Mouse (Mus musculus): ENCODE measurements around the gene Mrpl16.

Mrpl16 gene

DNA sequence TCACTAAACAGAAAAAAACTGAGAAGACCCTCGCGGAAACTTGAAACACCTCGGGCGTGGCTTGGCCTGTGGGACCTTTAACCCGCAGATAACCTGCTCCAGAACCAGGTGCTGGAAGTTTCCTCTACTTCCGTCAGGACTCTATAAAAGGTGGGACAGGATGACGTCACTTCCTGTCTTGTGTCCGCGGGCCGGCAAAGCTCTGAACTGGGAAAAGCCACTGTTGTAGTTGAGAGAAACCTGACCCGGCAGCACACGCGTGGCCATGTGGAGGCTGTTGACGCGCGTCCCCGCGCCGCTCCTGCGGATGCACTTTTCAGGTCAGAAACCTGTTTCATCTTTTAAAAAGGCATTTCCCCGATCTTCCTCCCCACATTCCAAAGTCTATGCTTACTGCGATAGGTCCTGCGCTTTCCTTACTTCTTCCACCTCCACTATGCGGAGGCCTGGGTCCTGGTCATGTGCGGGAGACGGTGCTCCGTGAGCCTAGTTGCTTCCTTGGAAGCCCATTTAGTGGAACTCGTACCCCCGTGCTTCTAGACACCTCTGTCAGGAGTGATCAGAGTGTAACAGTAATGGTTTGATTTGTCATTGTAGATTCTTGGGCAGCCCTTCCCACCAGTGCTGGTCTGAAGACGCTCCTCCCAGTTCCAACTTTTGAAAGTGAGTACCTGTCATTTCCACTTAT, at the start of gene Mrpl16:
Gene Mrpl16 (plus strand): TSS at position 187 of the 688 bp plus-strand sequence.
- ATAC-seq (ENCODE audit: low TSS enrichment), result peak; percentile 84

DNA sequence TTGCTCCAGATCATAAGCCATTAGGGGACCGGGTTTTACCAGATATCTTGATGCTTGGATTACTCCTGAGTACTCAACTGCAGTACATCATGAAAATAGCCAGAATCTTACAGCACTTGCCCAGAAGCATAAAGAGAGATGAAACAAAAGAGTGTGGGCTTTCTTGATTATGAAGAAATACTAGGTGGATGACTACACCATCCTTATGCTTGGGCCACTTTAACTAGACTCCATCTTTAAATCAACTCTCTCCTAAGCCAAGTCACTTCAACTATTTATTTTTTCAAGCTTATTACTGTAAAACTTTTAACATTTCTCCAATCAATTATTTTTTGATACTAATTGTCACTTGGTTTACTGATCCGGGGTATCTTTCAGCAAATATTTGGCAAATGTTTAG, 46.3 kb upstream of the Mrpl16 start:
- ATAC-seq (ENCODE audit: low TSS enrichment), result no peak

DNA sequence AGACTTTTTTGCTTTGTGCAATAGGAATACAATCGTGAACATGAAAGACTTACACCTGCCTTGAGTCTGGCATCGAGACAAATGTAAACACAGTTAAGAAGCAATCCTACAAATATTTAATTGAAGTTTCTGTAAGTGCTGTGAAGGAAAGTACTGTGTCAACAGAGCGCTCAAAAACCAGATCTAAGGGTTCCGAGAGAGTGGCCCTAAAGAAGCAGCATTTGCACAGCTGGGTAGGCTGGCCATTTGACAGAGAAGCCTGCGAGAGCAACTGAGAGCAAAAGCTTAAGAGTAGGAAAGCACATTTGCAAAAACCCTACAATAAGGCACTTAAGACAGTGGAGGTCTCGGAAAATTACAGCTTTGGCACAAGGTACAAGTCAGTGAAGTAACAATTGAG, 45.9 kb upstream of the Mrpl16 start:
- no peak for ATAC-seq (ENCODE audit: low TSS enrichment)

DNA sequence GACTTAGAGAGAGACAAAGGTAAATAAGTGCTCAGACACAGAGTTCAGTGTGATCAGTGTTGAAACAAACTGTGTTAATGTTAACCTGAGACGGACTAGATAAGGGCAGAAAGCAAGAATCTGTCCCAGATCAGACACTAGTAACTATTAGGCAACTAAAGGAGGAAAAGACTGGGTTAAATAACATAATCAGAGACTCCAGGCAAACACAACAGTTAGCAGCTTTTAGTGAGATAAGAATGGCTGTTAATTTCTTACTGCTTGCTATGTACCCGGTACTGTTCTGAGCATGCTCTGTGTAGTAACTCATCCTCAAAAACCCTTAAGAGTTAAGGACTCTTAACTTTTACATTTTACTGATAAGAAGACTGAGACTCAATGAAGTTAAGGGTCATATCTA, 44.3 kb upstream of the Mrpl16 start:
- no peak for ATAC-seq (ENCODE audit: low TSS enrichment)

DNA sequence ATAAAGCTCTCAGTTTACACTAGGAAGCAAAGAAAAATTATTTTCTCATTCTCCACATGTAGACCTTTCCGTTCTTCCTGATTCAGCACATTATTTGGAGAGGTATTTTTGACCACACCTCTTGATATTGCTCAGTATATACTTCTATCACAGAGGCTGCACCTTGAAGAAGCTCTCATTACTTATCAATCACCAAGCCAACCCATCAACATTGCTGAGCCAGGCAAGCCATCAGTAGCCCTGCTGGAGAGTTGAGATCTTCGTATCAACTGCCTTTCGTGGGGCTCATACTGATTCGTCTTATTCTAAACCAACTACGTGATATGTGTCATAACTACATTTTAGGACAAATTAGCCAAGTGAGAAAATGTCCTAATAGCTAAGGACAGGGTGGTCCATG, 42.9 kb upstream of the Mrpl16 start:
- no peak for ATAC-seq (ENCODE audit: low TSS enrichment)

DNA sequence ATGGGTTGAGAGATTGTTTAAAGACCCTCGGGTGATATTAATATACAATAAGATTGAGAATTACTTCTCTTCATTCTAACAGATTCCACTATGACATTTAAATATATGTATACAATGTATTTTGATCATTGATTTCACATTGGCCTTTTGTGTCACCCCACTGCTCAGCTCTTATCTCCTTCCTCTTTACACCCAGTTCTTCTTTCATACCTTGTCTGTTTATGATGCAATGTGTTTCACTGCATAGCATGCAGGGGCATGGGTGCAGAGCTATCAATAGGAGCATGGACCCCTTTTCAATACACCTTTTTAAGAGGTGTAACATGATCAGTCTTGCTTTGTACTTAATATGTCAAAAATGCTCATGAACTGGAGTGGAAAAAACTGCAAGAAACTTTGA, 39.9 kb upstream of the Mrpl16 start:
- no peak for ATAC-seq (ENCODE audit: low TSS enrichment)

DNA sequence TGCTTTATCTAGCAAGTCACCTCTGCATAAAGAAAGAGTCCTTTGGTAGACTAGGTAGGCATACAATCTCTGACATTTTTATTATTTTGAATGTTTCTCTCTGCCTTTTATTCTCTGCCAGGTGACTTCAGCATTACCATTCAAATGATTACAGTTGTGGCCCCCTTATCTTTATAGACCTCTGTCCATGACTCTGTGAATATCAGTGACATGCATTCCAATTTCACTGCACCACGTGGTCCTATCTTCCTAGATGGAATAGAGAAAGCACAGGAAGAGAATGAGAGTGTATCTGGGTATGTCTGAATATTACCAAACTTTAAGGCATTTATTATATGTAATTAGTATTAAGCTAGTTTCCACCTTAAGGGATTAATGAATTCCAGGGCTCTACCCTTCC, 33.7 kb upstream of the Mrpl16 start:
- no peak for ATAC-seq (ENCODE audit: low TSS enrichment)

DNA sequence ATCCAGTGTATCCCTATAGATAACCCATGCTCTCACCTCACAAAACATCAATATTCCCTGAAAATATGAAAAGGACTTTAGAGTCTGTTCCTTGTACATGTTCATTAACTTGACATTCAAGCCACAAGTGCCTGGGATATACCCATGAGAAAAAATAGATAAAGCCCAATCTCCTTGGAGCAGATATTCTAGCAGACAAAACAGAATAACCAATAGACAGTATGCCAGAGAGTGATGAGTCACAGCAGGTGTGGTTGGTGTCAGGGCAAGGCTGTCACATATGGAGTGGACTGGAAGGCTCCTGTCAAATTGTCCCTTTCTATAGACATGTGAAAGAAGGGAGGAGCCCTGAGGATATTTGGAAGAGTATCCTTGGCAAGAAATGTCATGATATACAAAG, 24.5 kb upstream of the Mrpl16 start:
- ATAC-seq (ENCODE audit: low TSS enrichment), result no peak

DNA sequence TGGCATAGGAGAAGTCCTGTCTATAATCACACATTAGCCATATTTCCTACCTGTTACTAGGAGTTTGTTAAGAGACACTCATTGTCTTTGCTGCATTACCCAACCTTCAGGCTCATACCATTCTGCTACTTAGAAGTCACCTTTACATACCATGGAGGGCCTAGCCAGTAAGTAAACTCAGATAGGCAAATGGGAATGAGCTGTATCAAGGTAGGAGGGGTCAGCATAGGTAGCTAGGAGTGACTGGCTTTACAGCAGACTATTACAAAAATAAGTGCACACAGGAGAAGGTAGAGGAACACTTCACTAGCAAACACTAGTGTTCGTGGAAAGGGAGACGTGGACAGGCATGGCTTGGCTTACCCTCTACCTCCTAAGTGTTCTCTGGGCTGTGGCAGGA, 22.9 kb upstream of the Mrpl16 start, which contains the start of gene Gif:
Gene Gif (plus strand): TSS at position 257 of the 400 bp plus-strand sequence.
- ATAC-seq (ENCODE audit: low TSS enrichment), result no peak

DNA sequence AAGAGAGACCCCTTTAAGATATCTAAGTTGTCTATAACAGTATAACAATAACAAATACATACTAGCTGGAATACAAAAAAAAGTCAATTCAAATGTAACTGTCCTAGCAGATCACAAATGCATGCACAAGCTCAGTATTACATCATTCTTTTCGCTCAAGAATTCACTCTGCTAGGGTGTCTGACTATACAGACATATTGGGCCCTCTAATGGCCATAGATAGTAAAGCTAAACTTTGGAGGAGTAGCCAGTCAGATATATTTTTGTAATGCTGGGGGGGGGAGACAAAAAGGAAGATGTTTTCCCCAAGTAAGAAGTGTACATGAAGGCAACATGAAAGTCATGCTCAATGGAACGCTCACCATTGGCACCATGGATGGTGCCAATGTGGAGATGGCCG, 5.1 kb upstream of the Mrpl16 start:
- ATAC-seq (ENCODE audit: low TSS enrichment), result no peak

DNA sequence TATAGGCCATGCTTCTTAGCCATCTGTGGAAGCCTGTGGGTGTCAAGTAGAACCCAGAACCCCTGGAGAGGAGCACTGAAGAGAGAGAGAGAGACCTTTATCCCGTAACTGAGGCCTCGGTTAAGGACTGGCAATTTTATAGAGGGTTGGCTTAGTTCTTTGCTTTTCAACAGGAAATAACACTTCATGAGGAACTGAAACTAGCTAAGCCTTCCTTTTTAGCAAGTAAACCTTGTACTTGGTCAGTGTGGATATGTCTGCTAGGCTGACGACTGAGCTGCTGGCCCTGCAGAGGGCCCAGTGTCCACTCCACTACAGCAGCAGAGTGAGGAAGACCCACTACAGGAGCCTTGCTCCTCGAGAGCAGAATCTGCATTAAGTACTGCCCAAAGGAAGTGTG, 3.8 kb upstream of the Mrpl16 start:
- no peak for ATAC-seq (ENCODE audit: low TSS enrichment)

DNA sequence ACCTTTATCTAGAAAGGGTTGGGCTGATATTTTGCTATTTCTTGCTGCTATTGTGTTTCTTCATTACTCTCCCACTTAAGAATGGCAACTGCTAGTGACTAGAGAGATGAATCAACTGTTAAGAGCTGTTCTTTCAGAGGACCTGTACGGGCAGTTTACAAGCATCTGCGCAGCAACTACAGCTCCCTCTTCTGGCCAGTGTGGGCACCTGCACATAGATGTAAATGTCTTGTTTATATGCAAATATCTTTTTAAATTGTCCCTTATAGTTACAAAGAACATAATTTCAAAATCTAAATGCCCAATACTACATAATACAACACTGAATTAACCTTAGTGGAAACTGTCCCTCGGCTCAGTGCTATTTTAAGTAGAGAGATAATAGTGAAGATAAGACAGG, 2.0 kb upstream of the Mrpl16 start:
- ATAC-seq (ENCODE audit: low TSS enrichment), result peak; percentile 71; the same call in 1 of the 2 replicates

DNA sequence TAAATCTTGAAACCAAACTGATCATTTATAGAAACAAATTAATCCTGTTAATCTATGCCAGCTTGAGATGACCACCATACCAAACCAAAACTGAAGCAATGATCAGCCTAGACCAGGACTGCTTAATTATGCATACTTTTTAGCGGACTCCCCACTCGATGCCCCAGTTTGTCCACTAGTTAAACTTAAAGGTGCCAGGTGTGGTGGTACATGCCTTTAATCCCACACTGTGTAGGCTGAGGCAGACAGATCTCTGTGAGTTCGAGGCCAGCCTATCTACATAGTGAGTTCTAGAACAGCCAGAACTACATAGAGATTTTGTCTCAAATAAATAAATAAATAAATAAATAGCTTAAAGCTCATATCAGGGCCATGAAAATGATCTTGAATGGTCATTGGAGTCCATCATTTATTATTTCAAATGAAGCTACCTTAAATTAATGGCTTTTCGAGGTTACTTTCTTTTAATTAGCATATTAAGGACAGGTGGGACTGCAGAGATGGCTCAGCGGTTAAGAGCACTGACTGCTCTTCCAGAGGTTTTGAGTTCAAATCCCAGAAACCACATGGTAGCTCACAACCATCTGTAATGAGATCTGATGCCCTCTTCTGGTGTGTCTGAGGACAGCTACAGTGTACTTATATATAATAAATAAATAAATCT, 802 bp upstream of the Mrpl16 start:
- no peak for ATAC-seq (ENCODE audit: low TSS enrichment)

DNA sequence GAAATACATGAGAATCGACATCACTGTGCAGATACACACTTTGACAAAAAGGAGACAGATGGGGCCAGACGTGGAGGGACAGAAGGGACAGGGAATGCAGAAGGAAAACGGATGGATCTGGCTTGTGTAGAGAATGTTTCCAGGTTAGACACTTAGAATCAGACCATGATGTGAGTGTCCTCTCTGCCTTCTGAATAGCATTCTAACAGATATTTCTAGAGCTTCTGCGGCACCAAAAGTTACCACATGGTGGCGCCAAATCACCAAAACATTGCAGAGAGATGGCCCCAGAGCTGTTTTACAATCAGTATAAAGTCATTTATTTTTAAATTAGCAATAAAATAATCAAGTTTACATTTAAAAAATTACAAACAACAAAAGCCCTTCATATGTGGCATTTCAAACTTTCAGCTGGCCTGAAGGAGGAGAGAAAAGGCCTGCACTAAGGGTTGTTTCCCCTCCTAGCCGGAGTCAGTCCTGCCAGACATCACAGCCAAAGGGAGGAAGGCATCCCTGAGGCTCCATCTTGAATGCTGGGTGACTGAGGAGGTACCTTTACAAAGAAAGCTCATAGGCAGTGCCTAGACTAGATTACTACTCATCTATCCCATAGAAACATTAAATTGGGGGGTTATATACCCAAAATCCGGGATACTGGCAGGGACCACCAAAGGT, 7.1 kb downstream of the Mrpl16 start:
- peak; percentile 78 for ATAC-seq (ENCODE audit: low TSS enrichment)

DNA sequence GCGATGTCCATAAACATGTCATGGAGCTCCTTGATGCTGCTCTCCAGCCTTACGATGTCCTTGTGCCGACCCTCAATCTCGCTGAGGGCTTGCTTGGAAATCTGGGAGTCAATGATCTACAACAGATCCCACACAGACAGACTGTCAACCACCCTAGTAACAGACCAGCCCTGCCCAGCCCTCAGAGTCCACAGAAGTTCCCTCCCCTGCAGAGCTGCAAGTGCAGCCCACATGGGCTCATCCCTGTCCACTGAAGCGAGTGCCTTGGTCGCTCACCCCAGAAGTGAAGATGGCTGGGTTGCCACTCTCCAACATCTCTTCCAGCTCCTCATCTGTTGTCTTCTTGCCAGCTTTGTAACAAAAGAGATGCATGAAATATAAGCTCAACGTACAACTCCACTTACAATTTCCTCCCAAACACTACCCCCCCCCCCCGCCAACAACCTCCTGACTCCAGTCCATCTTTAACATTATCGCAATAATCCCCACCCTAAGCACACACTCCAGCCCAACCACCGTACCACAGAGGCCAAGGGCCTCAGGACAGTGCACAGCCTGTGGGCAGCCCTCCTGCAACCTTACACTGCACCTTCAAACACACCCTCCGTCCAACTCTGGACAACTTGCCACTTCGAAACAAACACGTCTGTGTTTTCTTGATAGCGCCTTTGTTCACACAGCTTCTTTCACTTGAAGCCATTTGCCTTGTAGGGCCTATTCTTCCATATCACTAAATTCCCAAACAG, 15.4 kb downstream of the Mrpl16 start:
- no peak for ATAC-seq (ENCODE audit: low TSS enrichment)

DNA sequence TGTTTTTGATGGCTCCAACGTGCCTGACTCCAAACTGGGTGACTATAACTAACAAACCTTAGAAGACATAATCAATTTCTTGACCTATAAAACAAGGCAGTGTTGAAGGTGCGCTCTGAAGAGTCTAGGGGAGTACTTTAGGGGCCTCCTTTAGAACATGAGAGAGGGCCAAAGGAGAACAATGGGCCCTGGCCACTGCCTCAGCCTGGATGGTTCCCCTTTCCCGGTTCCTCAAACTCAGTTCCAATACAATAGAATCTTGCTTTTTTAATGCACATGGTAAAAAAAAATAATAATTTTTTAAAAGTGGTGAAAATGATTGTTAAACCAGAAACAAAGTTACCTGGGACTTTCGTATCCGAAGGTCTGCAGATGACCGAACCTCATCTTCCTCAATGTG, 17.6 kb downstream of the Mrpl16 start:
- ATAC-seq (ENCODE audit: low TSS enrichment), result no peak

DNA sequence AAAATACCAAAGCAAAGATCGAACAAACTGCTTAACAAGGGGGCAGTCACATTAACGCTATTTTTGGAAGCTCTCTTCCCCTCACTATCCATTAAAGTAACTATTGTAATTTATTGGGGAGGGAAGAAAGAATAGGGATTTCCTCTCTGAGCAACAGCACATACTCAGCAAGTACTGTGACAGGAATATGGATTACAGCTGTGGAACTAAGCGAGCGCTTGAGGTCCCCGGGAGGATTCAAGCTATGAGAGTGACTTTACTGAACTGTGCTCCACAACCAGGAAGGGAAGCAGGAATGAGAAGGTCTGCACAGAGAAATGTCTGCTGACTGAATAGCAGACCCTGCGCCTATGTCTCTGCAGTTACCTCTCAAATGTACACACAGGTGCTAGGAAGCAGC, 18.7 kb downstream of the Mrpl16 start:
- ATAC-seq (ENCODE audit: low TSS enrichment), result no peak

DNA sequence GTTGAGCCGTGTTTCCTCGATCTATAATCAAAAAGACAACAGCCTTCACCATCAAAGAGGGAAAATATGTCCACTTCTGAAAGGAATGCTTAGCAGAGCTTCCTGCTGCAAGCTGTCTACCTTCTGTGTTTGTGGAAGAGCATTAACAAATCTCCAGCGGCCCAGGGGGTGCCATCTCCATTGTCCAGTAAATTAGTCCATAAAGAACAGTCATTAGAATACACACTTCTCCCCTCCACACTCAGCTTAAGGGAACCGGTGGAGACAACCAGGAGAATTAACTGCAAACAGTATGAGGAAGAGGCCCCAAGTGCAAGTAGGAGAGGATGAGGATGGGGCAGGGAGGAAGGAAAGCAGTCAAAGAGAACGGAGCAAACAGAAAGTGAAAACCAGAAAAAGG, 21.6 kb downstream of the Mrpl16 start:
- ATAC-seq (ENCODE audit: low TSS enrichment), result no peak

DNA sequence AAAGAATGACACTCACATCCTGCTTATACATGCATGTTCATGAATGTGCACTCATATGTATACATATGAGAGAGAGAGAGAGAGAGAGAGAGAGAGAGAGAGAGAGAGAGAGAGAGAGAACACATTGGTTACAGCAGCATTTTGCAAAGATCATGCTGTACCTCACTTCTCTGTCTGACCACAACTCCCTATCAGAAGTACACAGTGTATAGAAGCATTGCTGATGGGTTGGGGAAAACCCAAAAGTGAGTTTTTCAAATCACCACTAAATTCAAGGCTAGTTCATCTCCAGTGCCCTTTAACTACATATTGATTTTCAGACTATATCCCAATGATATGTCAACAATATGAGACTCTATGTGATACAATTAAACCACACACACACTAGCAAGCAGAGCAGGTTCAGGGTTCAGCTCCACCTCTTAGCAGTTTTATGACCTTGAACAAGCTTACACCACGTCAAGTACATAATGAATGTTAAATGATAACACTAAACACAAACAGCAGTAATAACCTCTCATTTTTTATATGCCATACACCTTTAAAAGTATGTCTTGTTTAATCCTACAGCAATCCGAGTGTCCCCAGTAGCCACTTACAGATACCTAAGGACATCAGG, 23.7 kb downstream of the Mrpl16 start:
- no peak for ATAC-seq (ENCODE audit: low TSS enrichment)

DNA sequence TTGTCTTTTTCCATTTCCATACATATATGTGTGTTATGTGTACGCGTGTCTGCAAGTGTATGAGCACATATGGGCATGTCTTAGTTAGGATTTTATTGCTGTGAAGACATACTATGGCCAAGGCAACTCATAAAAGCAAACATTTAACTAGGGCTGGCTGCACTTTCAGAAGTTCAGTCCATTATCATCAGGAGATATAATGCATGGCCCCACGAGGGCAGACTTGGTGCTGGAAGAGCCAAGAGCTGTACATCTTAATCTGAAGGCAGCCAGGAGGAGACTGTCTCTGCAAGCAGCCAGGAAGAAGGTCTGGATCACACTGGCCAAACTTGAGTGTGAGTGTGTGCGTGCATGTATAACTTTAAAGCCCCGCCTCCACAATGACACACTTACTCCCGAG, 24.3 kb downstream of the Mrpl16 start:
- ATAC-seq (ENCODE audit: low TSS enrichment), result no peak

DNA sequence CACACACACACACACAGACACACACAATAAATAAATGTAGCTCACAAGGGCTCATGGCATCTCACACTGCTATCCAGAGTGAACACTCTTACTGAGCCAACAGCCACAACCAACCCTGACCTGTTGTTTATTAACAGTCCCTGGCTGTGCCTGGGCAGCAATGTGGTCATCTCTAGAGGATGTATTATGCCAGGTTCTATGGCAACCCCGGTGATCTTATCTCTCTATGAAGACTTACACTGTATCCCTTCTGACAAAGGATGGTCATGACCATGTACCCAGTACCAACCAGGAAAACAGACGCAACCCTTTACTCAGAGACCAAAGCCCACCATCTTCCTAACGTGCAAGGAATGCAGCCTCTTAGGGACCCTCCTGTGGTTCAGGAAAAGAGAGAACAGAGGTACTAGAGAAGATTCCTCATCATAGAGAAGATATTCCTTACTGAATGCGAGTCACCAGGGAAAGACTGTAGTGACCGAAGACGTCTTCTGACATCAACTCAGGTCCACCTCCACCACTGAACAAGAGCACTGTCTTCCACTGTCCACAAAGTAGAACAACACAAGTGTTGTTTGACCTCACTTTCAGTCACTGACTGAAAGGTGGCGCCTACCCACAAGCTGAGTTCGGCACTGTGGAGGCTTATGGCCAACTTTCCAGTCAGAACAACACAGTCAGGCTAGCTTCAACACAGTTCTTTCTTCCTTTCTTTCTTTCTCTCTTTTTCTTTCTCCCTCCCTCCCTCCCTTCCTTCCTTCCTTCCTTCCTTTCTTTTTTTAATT, 30.5 kb downstream of the Mrpl16 start:
- no peak for ATAC-seq (ENCODE audit: low TSS enrichment)

Measured in frontal cortex, adult (tissue).